ENCODE assay signal across 7 mouse cellular contexts in the genomic region with DNA sequence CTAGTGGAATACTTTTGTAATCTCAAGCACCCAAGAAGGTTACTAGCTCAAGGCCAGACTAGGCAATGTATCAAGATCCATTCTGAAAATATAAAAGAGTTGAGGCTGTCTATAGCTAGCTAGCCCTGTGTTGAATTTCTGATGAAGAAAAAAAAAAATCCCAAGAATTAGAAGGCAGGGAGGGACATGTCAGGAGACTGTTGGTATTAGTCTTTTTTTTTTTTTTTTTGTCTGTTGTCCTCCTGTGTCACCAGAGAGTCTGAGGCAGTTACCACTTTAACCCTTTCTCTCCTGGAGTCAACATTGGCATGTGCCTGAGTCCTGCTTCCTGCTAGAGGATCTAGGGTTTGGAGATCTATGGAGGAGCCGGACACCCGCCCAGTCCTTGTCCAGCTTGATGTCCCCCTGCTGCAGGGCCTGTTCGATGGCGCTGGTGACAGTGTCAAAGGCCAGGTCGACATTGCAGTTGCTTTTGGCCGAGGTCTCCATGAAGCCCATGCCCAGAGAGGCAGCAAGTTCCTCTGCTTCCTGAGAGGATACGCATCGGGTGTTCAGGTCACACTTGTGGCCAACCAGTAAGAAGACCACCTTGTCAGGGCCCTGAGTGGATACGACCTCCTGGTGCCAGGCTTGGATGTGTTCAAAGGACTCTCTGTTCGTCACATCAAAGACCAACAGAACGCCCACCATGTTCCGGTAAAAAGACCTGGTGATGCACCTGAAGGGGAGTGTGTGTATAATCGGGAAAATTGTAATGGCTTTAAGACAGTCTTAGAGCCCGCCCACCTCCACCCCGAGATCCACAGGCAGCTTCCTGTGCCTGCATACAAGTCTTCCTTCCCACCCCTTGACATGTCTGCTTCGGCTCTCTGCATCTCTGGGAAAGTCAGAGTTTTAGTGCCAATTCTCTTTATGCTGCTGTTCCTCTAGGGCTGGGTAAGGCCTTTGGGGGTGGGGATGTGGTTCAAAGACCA. TPM values are rescaled to one million over a fixed set of nuclear protein-coding genes. Genes with fewer than 3 reads are reported as not detected.
A peak's percentile ranks its signal among the peaks of the same experiment; 100 is the strongest.
DNase-seq lines count a peak whose midpoint lies in the region; ATAC-seq and TF ChIP-seq lines count a peak whose summit lies in the region.

No protein-coding gene starts in this region.

- H3K4me2 ChIP-seq in limb, embryonic 13.5 days (replicated peaks) = peak overlapping the region; percentile 73
- H3K4me2 ChIP-seq in stomach, postnatal 0 days (replicated peaks; ENCODE audit: low read depth) = peak overlapping the region; percentile 64

- peaks cover 12% of the 10 kb centered on the region for H3K4me1 ChIP-seq in testis, adult 2 months (ENCODE audit: control insufficient read depth, insufficient read depth, low read length)
- H3K4me1 ChIP-seq in embryonic fibroblast, embryonic 13.5 days (ENCODE audit: control insufficient read depth, insufficient read depth, low read length) = no peaks in the 10 kb centered on the region
- H3K4me1 ChIP-seq in limb, embryonic 13.5 days = peaks cover 8% of the 10 kb centered on the region; the same call in 1 of the 2 replicates
- H3K4me1 ChIP-seq in stomach, postnatal 0 days (replicated peaks; ENCODE audit: control insufficient read depth, insufficient read depth) = peaks cover 3% of the 10 kb centered on the region; the same call in 1 of the 2 replicates

- WGBS in limb, embryonic 13.5 days = 61% methylated on average over 16 of the region's 16 CpGs
- 63% methylated on average over 16 of the region's 16 CpGs for WGBS in stomach, postnatal 0 days

- TF ChIP-seq POLR2A in testis, adult 2 months (IDR thresholded peaks at IDR 0.05; ENCODE audit: control insufficient read depth, low read depth, low read length) = no peak
- 0 out of 2 replicates have a peak, but pooled peaks have one; percentile 32 for TF ChIP-seq POLR2A in embryonic fibroblast, embryonic 13.5 days (IDR thresholded peaks at IDR 0.05; ENCODE audit: low read depth, low read length)

- H3K27ac ChIP-seq in testis, adult 2 months (ENCODE audit: control insufficient read depth, insufficient read depth, low read depth, low read length) = 0 out of 2 replicates have a peak overlapping the region, but pooled peaks have one; percentile 56
- no peak overlapping the region for H3K27ac ChIP-seq in embryonic fibroblast, embryonic 13.5 days (ENCODE audit: insufficient read depth, low read length)
- H3K27ac ChIP-seq in limb, embryonic 13.5 days = peak overlapping the region; percentile 40; the same call in 1 of the 2 replicates
- peak overlapping the region; percentile 40; the same call in 1 of the 2 replicates for H3K27ac ChIP-seq in stomach, postnatal 0 days (replicated peaks)

- peak overlapping the region; percentile 74 for H3K4me3 ChIP-seq in testis, adult 2 months (ENCODE audit: control insufficient read depth, low read depth, low read length)
- H3K4me3 ChIP-seq in embryonic fibroblast, embryonic 13.5 days (ENCODE audit: insufficient read depth, low read length) = peak overlapping the region; percentile 30
- H3K4me3 ChIP-seq in limb, embryonic 13.5 days = peak overlapping the region; percentile 50
- H3K4me3 ChIP-seq in stomach, postnatal 0 days (ENCODE audit: low read depth, low read length) = peak overlapping the region; percentile 49

- no peaks in the 10 kb centered on the region for H3K9me3 ChIP-seq in limb, embryonic 13.5 days
- H3K9me3 ChIP-seq in stomach, postnatal 0 days (ENCODE audit: control insufficient read depth, low read length) = no peaks in the 10 kb centered on the region

- no peak for ATAC-seq in limb, embryonic 13.5 days (ENCODE audit: low FRiP score, low read depth)
- ATAC-seq in stomach, postnatal 0 days (ENCODE audit: low FRiP score, low TSS enrichment) = no peak; the same call in 1 of the 2 replicates

- H3K27me3 ChIP-seq in testis, adult 2 months (ENCODE audit: control insufficient read depth, insufficient read depth, low read length) = no peaks in the 10 kb centered on the region
- H3K27me3 ChIP-seq in limb, embryonic 13.5 days = no peaks in the 10 kb centered on the region
- no peaks in the 10 kb centered on the region for H3K27me3 ChIP-seq in stomach, postnatal 0 days (ENCODE audit: control insufficient read depth, insufficient read depth, low read length)

- no peak for TF ChIP-seq EP300 in stomach, postnatal 0 days (optimal IDR thresholded peaks at IDR 0.05)

- TF ChIP-seq CTCF in testis, adult 2 months (IDR thresholded peaks at IDR 0.05; ENCODE audit: control insufficient read depth, insufficient read depth, insufficient replicate concordance, low read depth, low read length) = no peak
- no peak for TF ChIP-seq CTCF in embryonic fibroblast, embryonic 13.5 days (IDR thresholded peaks at IDR 0.05; ENCODE audit: borderline replicate concordance, insufficient read depth, low read length)
- TF ChIP-seq CTCF in stomach, postnatal 0 days (IDR thresholded peaks at IDR 0.05; ENCODE audit: low read depth) = no peak

- no peaks in the 10 kb centered on the region for H3K36me3 ChIP-seq in testis, adult 2 months (ENCODE audit: control insufficient read depth, insufficient read depth, low read length)
- H3K36me3 ChIP-seq in limb, embryonic 13.5 days = no peaks in the 10 kb centered on the region
- H3K36me3 ChIP-seq in stomach, postnatal 0 days (ENCODE audit: control insufficient read depth, insufficient read depth, low read length) = no peaks in the 10 kb centered on the region

- DNase-seq in testis, postnatal 14 days (ENCODE audit: low spot score) = no peak
- DNase-seq in stomach, postnatal 0 days (ENCODE audit: low spot score) = no peak
- DNase-seq in thymus, postnatal 10 days (ENCODE audit: low spot score in 2 of 2) = no peak
- no peak for DNase-seq in lung, postnatal 10 days

- peak overlapping the region; percentile 72 for H3K9ac ChIP-seq in limb, embryonic 13.5 days
- H3K9ac ChIP-seq in stomach, postnatal 0 days (ENCODE audit: low read length) = peak overlapping the region; percentile 57

RNA-seq across cellular contexts. Expression of a gene that starts 0.9 kb away (rescaled TPM):
- polyA plus RNA-seq in testis, adult 2 months (2012; rRNA removed) = 24.9 and 31.4 TPM in 2 replicates
- 0.67 TPM in 1 of 2 replicates, not detected in the other for polyA plus RNA-seq in embryonic fibroblast, embryonic 13.5 days (2011; ENCODE audit: insufficient read length, low read depth, missing spikeins)
- polyA plus RNA-seq in limb, embryonic 13.5 days (2015; fragmentation: Nextera tagmentation; extraction: Ambion mirVana) = 1.7 and 1.9 TPM in 2 replicates
- polyA plus RNA-seq in stomach, postnatal 0 days (2015; fragmentation: Nextera tagmentation; extraction: Ambion mirVana) = 2.3 and 2.6 TPM in 2 replicates

RNA-seq across cellular contexts. Expression of a gene that starts 27.1 kb away (rescaled TPM):
- polyA plus RNA-seq in testis, adult 2 months (2012; rRNA removed) = 5.1 and 6.0 TPM in 2 replicates
- 29.6 and 33.5 TPM in 2 replicates for polyA plus RNA-seq in embryonic fibroblast, embryonic 13.5 days (2011; ENCODE audit: insufficient read length, low read depth, missing spikeins)
- 81.2 and 82.4 TPM in 2 replicates for polyA plus RNA-seq in limb, embryonic 13.5 days (2015; fragmentation: Nextera tagmentation; extraction: Ambion mirVana)
- polyA plus RNA-seq in stomach, postnatal 0 days (2015; fragmentation: Nextera tagmentation; extraction: Ambion mirVana) = 45.5 and 45.7 TPM in 2 replicates

RNA-seq across cellular contexts. Expression of a gene that starts 28.1 kb away (rescaled TPM):
- polyA plus RNA-seq in testis, adult 2 months (2012; rRNA removed) = 37.0 and 38.5 TPM in 2 replicates
- 36.5 and 38.3 TPM in 2 replicates for polyA plus RNA-seq in embryonic fibroblast, embryonic 13.5 days (2011; ENCODE audit: insufficient read length, low read depth, missing spikeins)
- polyA plus RNA-seq in limb, embryonic 13.5 days (2015; fragmentation: Nextera tagmentation; extraction: Ambion mirVana) = 50.6 and 55.6 TPM in 2 replicates
- polyA plus RNA-seq in stomach, postnatal 0 days (2015; fragmentation: Nextera tagmentation; extraction: Ambion mirVana) = 23.9 and 24.0 TPM in 2 replicates

RNA-seq across cellular contexts. Expression of a gene that starts 40.9 kb away (rescaled TPM):
- polyA plus RNA-seq in testis, adult 2 months (2012; rRNA removed) = 13.7 and 14.1 TPM in 2 replicates
- 16.8 and 20.9 TPM in 2 replicates for polyA plus RNA-seq in embryonic fibroblast, embryonic 13.5 days (2011; ENCODE audit: insufficient read length, low read depth, missing spikeins)
- polyA plus RNA-seq in limb, embryonic 13.5 days (2015; fragmentation: Nextera tagmentation; extraction: Ambion mirVana) = 42.1 and 45.3 TPM in 2 replicates
- polyA plus RNA-seq in stomach, postnatal 0 days (2015; fragmentation: Nextera tagmentation; extraction: Ambion mirVana) = 11.2 and 11.4 TPM in 2 replicates

RNA-seq across cellular contexts. Expression of a gene that starts 51.2 kb away (rescaled TPM):
- polyA plus RNA-seq in testis, adult 2 months (2012; rRNA removed) = 179 and 185 TPM in 2 replicates
- polyA plus RNA-seq in embryonic fibroblast, embryonic 13.5 days (2011; ENCODE audit: insufficient read length, low read depth, missing spikeins) = 33.6 and 34.4 TPM in 2 replicates
- 81.5 and 83.0 TPM in 2 replicates for polyA plus RNA-seq in limb, embryonic 13.5 days (2015; fragmentation: Nextera tagmentation; extraction: Ambion mirVana)
- polyA plus RNA-seq in stomach, postnatal 0 days (2015; fragmentation: Nextera tagmentation; extraction: Ambion mirVana) = 23.4 and 25.2 TPM in 2 replicates
